Mouse (Mus musculus) activated CD4-positive, CD25-positive, alpha-beta regulatory T cell, adult 4 months (primary cell): Measurements from ENCODE around the gene Rtn4ip1. TPM values are rescaled to one million over a fixed set of nuclear protein-coding genes. Genes with fewer than 3 reads are reported as not detected.
"Not testable (repeated sequence)": the region's sequence is repeated elsewhere in the genome, so short reads cannot be mapped to it uniquely, and the experiment has no call there.

Experiments used
- ATAC-seq: one replicate; pipeline ENCODE4 v1.8.0; 2017
- polyA plus RNA-seq, 2 experiments: library from polyadenylated mRNA; unstranded; fragments of 100-300 nt; shearing (Covaris generic); gene quantifications; one replicate each; pipeline ENCODE4 v1.2.1; 2017

Gene Rtn4ip1
- polyA plus RNA-seq = 10 to 100 TPM in 1 of 2 experiments, 1 to 10 TPM in 1; 7.9 to 11.4 TPM

- peak; percentile 96 for ATAC-seq
Measured at GRCm38 (mm10) chr10:43901578-43902194, at the start of gene Rtn4ip1, which contains the start of gene Qrsl1. Rtn4ip1 (plus strand) TSS chr10:43901807. Qrsl1 (minus strand) TSS chr10:43901745.

- no peak for ATAC-seq
Measured at GRCm38 (mm10) chr10:43851898-43852297, 49.7 kb upstream of the Rtn4ip1 start.

GRCm38 (mm10) chr10:43855916-43856315 lies 45.7 kb upstream of the Rtn4ip1 start:
- ATAC-seq = no peak

GRCm38 (mm10) chr10:43856351-43856750 lies 45.3 kb upstream of the Rtn4ip1 start:
- no peak for ATAC-seq

- no peak for ATAC-seq
Measured at GRCm38 (mm10) chr10:43870752-43871151, 30.9 kb upstream of the Rtn4ip1 start.

- no peak for ATAC-seq
Measured at GRCm38 (mm10) chr10:43871458-43871857, 30.1 kb upstream of the Rtn4ip1 start.

- no peak for ATAC-seq
Measured at GRCm38 (mm10) chr10:43887676-43888075, 13.9 kb upstream of the Rtn4ip1 start.

GRCm38 (mm10) chr10:43888976-43889375 lies 12.6 kb upstream of the Rtn4ip1 start:
- no peak for ATAC-seq

- ATAC-seq = no peak
Measured at GRCm38 (mm10) chr10:43892971-43893370, 8.6 kb upstream of the Rtn4ip1 start.

GRCm38 (mm10) chr10:43896065-43896464 lies 5.5 kb upstream of the Rtn4ip1 start:
- ATAC-seq = no peak

GRCm38 (mm10) chr10:43898276-43898675 lies 3.3 kb upstream of the Rtn4ip1 start:
- ATAC-seq = no peak

GRCm38 (mm10) chr10:43900883-43901570 lies 580 bp upstream of the Rtn4ip1 start:
- peak; percentile 55 for ATAC-seq

GRCm38 (mm10) chr10:43904569-43904968 lies 3.0 kb downstream of the Rtn4ip1 start:
- ATAC-seq = no peak

GRCm38 (mm10) chr10:43910032-43910872 lies 8.6 kb downstream of the Rtn4ip1 start:
- ATAC-seq = no peak

GRCm38 (mm10) chr10:43910873-43911142 lies 9.2 kb downstream of the Rtn4ip1 start:
- ATAC-seq = no peak

GRCm38 (mm10) chr10:43912236-43912635 lies 10.6 kb downstream of the Rtn4ip1 start:
- ATAC-seq = no peak

- no peak for ATAC-seq
Measured at GRCm38 (mm10) chr10:43916181-43916580, 14.6 kb downstream of the Rtn4ip1 start.

- no peak for ATAC-seq
Measured at GRCm38 (mm10) chr10:43916737-43917136, 15.1 kb downstream of the Rtn4ip1 start.

- ATAC-seq = peak; percentile 73
Measured at GRCm38 (mm10) chr10:43918696-43919608, 17.3 kb downstream of the Rtn4ip1 start.

- ATAC-seq = no peak
Measured at GRCm38 (mm10) chr10:43923096-43923495, 21.5 kb downstream of the Rtn4ip1 start.

- not testable (repeated sequence) for ATAC-seq
Measured at GRCm38 (mm10) chr10:43925776-43926175, 24.2 kb downstream of the Rtn4ip1 start.

GRCm38 (mm10) chr10:43927736-43928135 lies 26.1 kb downstream of the Rtn4ip1 start:
- ATAC-seq = no peak
